Mouse (Mus musculus) cerebellum, adult 2 months (tissue): ENCODE measurements around the gene Nfatc2. TPM values are rescaled to one million over a fixed set of nuclear protein-coding genes. Genes with fewer than 3 reads are reported as not detected.

Experiments
- DNase-seq, 2 experiments: peaks; one replicate each; pipeline ENCODE4 v3.0.0; 2021
- H3K27ac ChIP-seq: fragments of 200-500 bp; 2 replicates; pipeline ENCODE4 v1.5.1; 2012; ENCODE audit warnings: low read length, control low read depth, inconsistent platforms; ENCODE audit not compliant: insufficient read depth
- H3K27me3 ChIP-seq: fragments of 200-500 bp; 2 replicates; pipeline ENCODE4 v1.6.1; 2012; ENCODE audit warnings: inconsistent platforms, mild to moderate bottlenecking, low read length, moderate library complexity; ENCODE audit not compliant: control insufficient read depth, insufficient read depth
- H3K4me1 ChIP-seq: fragments of 200-500 bp; 2 replicates; pipeline ENCODE4 v1.6.1; 2011; ENCODE audit warnings: low read length; ENCODE audit not compliant: control insufficient read depth, insufficient read depth
- H3K4me3 ChIP-seq: fragments of 200-500 bp; replicated peaks from 2 replicates; pipeline ENCODE3; 2011; ENCODE audit warnings: mild to moderate bottlenecking, low read depth, low read length, control low read depth; ENCODE audit not compliant: insufficient read depth
- CTCF ChIP-seq: fragments of 200-500 bp; IDR thresholded peaks from 2 replicates; pipeline ENCODE4 v1.5.1; 2011; ENCODE audit warnings: low read depth, mild to moderate bottlenecking, control low read depth, low read length, moderate library complexity, borderline replicate concordance; ENCODE audit not compliant: insufficient read depth
- POLR2A ChIP-seq: fragments of 200-500 bp; IDR thresholded peaks from 2 replicates; pipeline ENCODE4 v1.6.1; 2011; ENCODE audit warnings: low read length, control low read depth, borderline replicate concordance; ENCODE audit not compliant: insufficient read depth
- WGBS: fragments of 180-500 bp; shearing (Covaris S2); methylation state at CpG from one replicate; pipeline ENCODE4 v1.1.7; 2018; 5-methylcytosine and 5-hydroxymethylcytosine counted together
- polyA plus RNA-seq: library from polyadenylated mRNA; depleted of rRNA; stranded (reverse); fragments of >200 nt; gene quantifications from 2 replicates; pipeline ENCODE4 v1.2.3, GENCODE M21; 2012

The Nfatc2 gene
- polyA plus RNA-seq, 1 experiment: 26.0 TPM

GRCm38 (mm10) chr2:168481121-168481520 lies 120.3 kb downstream of the Nfatc2 start:
- DNase-seq: peak in 1 of 2 experiments; percentile 14
- no peak for TF ChIP-seq POLR2A
- TF ChIP-seq CTCF: no peak
- H3K27ac ChIP-seq: no peak overlapping the region
- H3K4me3 ChIP-seq: no peak overlapping the region
- peaks cover 6% of the 10 kb centered on the region for H3K4me1 ChIP-seq
- WGBS: 24% methylated on average over 14 of the region's 14 CpGs
- no peaks in the 10 kb centered on the region for H3K27me3 ChIP-seq

- Histone ChIP-seq H3K27ac (no peak overlapping the region), H3K4me3 (no peak overlapping the region), H3K27me3 (no peaks in the 10 kb centered on the region), H3K4me1 (peaks cover 6% of the 10 kb centered on the region)
- DNase-seq: peak; percentile 61 to 80
- WGBS: 6% methylated on average over 6 of the region's 6 CpGs
- no peak for TF ChIP-seq POLR2A
- TF ChIP-seq CTCF: no peak
Observed at GRCm38 (mm10) chr2:168480692-168481091, 120.8 kb downstream of the Nfatc2 start.

GRCm38 (mm10) chr2:168479930-168480329 lies 121.5 kb downstream of the Nfatc2 start:
- peaks cover 6% of the 10 kb centered on the region for H3K4me1 ChIP-seq
- no peak for TF ChIP-seq CTCF
- peak; percentile 71 for TF ChIP-seq POLR2A
- H3K4me3 ChIP-seq: peak overlapping the region; percentile 31
- WGBS: 16% methylated on average over 15 of the region's 15 CpGs
- no peaks in the 10 kb centered on the region for H3K27me3 ChIP-seq
- DNase-seq: peak; percentile 84 to 87
- H3K27ac ChIP-seq: no peak overlapping the region

- Histone ChIP-seq H3K27me3 (no peaks in the 10 kb centered on the region), H3K4me3 (no peak overlapping the region), H3K4me1 (peaks cover 6% of the 10 kb centered on the region), H3K27ac (no peak overlapping the region)
- WGBS: 64% methylated on average over 7 of the region's 7 CpGs
- DNase-seq: no peak
- no peak for TF ChIP-seq CTCF
- TF ChIP-seq POLR2A: no peak
Observed at GRCm38 (mm10) chr2:168478431-168478830, 123.0 kb downstream of the Nfatc2 start.

GRCm38 (mm10) chr2:168473496-168473895 lies 128.0 kb downstream of the Nfatc2 start:
- Histone ChIP-seq H3K27ac (no peak overlapping the region), H3K4me1 (no peaks in the 10 kb centered on the region), H3K27me3 (no peaks in the 10 kb centered on the region), H3K4me3 (no peak overlapping the region)
- WGBS: 72% methylated on average over 9 of the region's 9 CpGs
- TF ChIP-seq POLR2A (no peak), CTCF (no peak)
- no peak for DNase-seq

GRCm38 (mm10) chr2:168472899-168473298 lies 128.6 kb downstream of the Nfatc2 start:
- Histone ChIP-seq H3K27me3 (no peaks in the 10 kb centered on the region), H3K27ac (no peak overlapping the region), H3K4me3 (peak overlapping the region; percentile 61), H3K4me1 (no peaks in the 10 kb centered on the region)
- 6% methylated on average over 16 of the region's 16 CpGs for WGBS
- peak; percentile 60 to 68 for DNase-seq
- TF ChIP-seq POLR2A: no peak
- TF ChIP-seq CTCF: peak; percentile 78

GRCm38 (mm10) chr2:168469032-168469431 lies 132.4 kb downstream of the Nfatc2 start:
- Histone ChIP-seq H3K4me3 (no peak overlapping the region), H3K4me1 (peaks cover 3% of the 10 kb centered on the region), H3K27ac (no peak overlapping the region), H3K27me3 (no peaks in the 10 kb centered on the region)
- TF ChIP-seq POLR2A (no peak), CTCF (peak; percentile 74)
- DNase-seq: peak; percentile 53 to 60
- 42% methylated on average over 4 of the region's 4 CpGs for WGBS

GRCm38 (mm10) chr2:168467166-168467565 lies 134.3 kb downstream of the Nfatc2 start:
- DNase-seq: peak in 1 of 2 experiments; percentile 34
- H3K27me3 ChIP-seq: no peaks in the 10 kb centered on the region
- no peak overlapping the region for H3K4me3 ChIP-seq
- 47% methylated on average over 5 of the region's 5 CpGs for WGBS
- no peak overlapping the region for H3K27ac ChIP-seq
- peaks cover 3% of the 10 kb centered on the region for H3K4me1 ChIP-seq
- TF ChIP-seq POLR2A (no peak), CTCF (peak; percentile 43; the same call in 1 of the 2 replicates)
